Mouse (Mus musculus): ENCODE results near the gene Zfand3. TPM values are rescaled to one million over a fixed set of nuclear protein-coding genes. Genes with fewer than 3 reads are reported as not detected.

Zfand3 gene
- polyA plus RNA-seq, 1 experiment from 2014 or later: 116 TPM

DNA sequence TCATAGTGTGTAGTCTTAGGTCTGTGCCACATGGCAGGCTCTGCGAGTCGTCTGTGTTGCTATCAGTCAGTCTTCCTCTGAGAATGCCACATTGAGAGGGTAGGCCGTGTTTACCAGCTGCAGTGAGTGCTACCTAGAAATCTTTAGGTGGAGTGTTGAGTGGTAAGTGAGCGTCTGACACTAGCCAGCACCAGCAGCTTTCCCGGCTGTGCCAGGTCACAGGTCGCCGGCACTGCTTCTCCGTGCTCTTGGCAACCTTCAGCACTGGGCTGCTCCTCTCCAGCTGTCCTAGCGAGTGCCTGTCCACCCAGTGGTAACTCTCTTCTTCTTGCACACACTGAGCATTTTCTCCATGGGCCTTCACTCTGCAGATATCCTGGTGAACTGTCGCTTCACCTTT, 193.9 kb downstream of the Zfand3 start:
- 93% methylated on average over 10 of the region's 10 CpGs for whole genome bisulfite sequencing (ENCODE audit: missing documents)
- H3K79me2 ChIP-seq (ENCODE audit: inconsistent target): peaks cover 69% of the 10 kb centered on the region; the same call in 1 of the 2 replicates
- no peak overlapping the region for H3K27ac ChIP-seq
- H3K36me3 ChIP-seq (ENCODE audit: inconsistent target): peaks cover 2% of the 10 kb centered on the region; the same call in 1 of the 2 replicates
- no peak overlapping the region for H3K4me3 ChIP-seq (ENCODE audit: inconsistent target)

DNA sequence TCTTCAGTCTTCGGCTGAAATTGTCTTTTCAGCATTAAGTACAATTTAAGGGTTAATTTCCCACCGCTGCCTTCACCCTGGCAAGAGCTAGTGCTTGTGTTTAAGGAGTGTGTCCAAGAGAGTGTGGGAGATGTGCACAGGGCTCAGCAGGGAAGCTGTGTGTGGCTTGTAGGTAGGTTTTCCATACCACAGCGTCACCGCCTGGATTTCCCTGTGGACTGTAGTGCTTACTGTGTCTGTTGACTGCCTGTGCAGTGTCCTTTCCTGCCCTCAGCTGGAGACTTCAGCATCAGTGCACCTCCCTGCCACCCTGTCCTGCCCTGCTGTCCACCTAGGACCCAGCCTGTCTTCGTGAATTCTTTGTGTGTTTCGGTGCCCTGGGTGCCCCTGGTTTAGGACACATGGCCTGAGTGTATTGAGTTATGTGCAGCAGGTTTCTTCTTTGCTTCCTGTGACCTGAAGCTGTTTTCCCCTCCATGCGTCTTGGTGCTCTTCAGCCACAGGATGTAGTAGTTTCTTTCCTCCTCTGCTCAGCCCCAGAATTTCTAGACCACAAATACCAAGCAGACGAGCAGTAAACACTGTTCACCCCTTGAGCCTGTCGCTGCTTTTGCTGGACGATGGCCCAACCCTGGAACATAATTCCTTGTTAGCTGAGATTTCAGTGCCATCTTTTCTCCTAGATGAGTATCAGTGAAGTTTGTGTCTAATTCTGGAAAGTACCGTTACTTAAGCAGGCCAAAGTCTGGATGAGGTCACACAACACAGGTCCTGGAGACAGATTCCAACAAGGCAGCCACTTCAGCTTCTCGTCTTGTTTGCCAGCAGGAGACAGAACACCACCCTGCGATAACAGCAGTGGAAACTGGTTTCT, 195.1 kb downstream of the Zfand3 start:
- Histone ChIP-seq H3K4me3 (ENCODE audit: inconsistent target) (no peak overlapping the region), H3K36me3 (ENCODE audit: inconsistent target) (no peaks in the 10 kb centered on the region; the same call in 1 of the 2 replicates), H3K27ac (no peak overlapping the region), H3K79me2 (ENCODE audit: inconsistent target) (peaks cover 81% of the 10 kb centered on the region; the same call in 1 of the 2 replicates)
- WGBS (ENCODE audit: missing documents): 87% methylated on average over 13 of the region's 13 CpGs

DNA sequence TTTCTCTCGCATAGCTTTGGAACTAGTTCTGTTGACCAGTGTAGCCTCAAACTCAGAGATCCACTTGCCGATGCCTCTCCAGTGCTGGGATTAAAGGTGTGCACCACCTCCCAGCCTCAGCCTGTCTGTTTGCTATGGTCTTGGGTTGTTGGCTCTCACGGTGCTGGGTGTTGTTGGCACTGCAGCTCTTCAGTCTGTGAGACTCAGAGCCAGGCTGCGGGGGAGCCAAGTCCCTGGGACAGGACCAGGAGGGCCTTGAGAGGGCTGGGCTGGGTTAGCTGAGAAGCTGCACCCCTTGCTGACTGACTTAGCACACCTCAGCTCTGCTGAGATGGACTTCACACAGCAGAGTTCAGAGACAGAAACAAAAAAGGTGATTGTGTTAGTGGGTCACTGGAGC, 195.8 kb downstream of the Zfand3 start:
- Histone ChIP-seq H3K79me2 (ENCODE audit: inconsistent target) (peaks cover 83% of the 10 kb centered on the region; the same call in 1 of the 2 replicates), H3K4me3 (ENCODE audit: inconsistent target) (no peak overlapping the region), H3K36me3 (ENCODE audit: inconsistent target) (no peaks in the 10 kb centered on the region; the same call in 1 of the 2 replicates), H3K27ac (no peak overlapping the region)
- 92% methylated on average over 4 of the region's 4 CpGs for WGBS (ENCODE audit: missing documents)

DNA sequence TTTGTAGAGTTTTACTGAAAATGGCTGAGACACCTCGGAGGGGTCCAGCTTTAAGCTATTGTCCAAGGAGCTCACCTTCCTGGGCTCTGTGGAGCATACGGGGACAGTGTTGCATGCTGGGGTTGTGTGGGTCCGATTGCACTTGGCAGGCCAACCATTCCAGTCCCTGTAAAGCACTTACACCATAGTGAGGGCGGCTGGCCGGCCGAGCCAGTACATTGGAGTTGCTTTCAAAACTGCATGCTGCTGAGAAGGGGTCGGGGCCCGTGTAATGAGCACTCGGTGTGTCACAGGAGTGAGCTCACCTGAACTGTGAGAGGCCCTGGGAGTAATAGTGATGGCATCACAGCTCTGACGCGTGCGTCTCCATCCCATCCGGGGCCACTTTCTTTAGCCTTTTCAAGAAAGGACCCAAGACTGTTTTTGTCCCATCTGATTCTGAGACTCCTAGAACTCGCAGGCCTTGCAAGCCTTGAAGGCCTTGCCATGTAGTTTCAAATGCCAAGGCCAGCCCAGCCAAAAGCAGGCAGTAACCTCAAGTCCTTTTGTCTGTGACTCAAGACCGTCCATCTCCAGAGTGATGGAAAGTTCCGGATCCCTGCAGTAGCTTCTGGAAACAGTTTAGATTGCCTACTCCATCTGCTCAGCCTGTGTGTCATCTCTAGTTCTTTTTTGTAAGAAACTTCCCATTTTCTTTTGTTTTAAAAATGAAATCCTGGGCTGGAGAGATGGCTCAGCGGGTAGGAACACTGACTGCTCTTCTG, 200.7 kb downstream of the Zfand3 start:
- Histone ChIP-seq H3K4me3 (ENCODE audit: inconsistent target) (no peak overlapping the region), H3K36me3 (ENCODE audit: inconsistent target) (peaks cover 16% of the 10 kb centered on the region; the same call in 1 of the 2 replicates), H3K27ac (no peak overlapping the region), H3K79me2 (ENCODE audit: inconsistent target) (peaks cover 62% of the 10 kb centered on the region; the same call in 1 of the 2 replicates)
- WGBS (ENCODE audit: missing documents): 95% methylated on average over 17 of the region's 17 CpGs

DNA sequence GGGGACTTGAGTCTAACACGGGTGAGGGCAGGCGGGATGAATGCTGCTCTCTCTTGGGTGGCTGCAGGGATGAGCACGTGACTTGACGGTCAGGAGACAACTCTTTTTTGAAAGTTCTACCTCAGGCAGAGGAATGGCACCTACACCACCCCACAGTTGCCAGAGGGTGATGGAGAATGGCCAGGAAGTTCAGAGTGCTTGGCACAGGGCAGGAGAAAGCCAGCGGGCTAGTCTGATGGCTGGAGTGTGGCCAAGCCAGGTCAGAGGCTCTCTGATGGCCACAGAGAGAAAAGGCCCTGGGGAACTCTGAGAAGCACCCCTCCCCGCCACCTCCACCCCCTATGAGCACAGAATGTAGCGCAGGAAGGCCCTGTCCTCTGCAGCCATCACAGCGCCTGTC, 205.7 kb downstream of the Zfand3 start:
- Histone ChIP-seq H3K27ac (no peak overlapping the region), H3K4me3 (ENCODE audit: inconsistent target) (no peak overlapping the region), H3K36me3 (ENCODE audit: inconsistent target) (peaks cover 27% of the 10 kb centered on the region; the same call in 1 of the 2 replicates), H3K79me2 (ENCODE audit: inconsistent target) (peaks cover 12% of the 10 kb centered on the region; the same call in 1 of the 2 replicates)
- WGBS (ENCODE audit: missing documents): 96% methylated on average over 8 of the region's 8 CpGs

DNA sequence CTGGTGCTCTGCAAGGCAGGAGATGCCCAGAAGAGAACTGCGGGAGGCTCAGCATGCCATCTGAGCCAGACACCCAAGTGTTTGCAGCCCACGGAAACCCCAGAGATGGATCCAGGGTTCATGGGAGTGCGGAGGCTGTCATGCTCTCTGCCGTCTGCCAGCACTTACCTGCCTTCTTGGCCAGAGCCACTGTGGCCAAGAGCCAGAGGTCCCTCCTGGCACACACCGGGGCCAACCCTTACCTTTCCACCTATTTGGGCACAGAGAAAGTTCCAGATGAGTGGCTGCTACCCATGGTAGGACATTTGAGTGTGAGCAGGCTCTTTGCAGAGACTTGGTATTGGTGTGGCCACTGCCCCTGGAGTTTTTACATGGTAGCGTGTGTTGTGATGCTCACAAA, 206.4 kb downstream of the Zfand3 start:
- H3K36me3 ChIP-seq (ENCODE audit: inconsistent target): peaks cover 27% of the 10 kb centered on the region; the same call in 1 of the 2 replicates
- 95% methylated on average over 6 of the region's 6 CpGs for WGBS (ENCODE audit: missing documents)
- no peak overlapping the region for H3K4me3 ChIP-seq (ENCODE audit: inconsistent target)
- no peak overlapping the region for H3K27ac ChIP-seq
- peaks cover 5% of the 10 kb centered on the region; the same call in 1 of the 2 replicates for H3K79me2 ChIP-seq (ENCODE audit: inconsistent target)

DNA sequence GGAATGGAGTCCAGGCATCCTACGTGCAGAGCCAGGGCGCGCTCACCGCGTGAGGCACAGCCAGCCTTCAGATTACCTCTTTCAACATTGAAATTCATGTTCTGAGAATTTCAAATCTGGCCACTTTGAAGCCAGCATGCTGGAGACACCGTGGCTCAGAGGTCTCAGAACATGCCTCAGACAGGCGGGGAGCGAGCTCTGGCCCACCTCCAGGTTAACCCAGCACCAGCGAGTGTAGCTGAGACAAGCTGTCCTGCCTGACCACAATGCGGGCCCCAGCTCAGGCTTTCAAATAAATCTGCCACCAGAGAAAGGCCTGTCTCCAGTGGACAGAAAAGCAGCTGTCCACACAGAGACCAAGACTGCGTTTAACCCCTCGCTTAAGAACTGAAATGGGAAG, 208.1 kb downstream of the Zfand3 start:
- H3K4me3 ChIP-seq (ENCODE audit: inconsistent target): no peak overlapping the region
- 85% methylated on average over 12 of the region's 12 CpGs for WGBS (ENCODE audit: missing documents)
- peaks cover 27% of the 10 kb centered on the region; the same call in 1 of the 2 replicates for H3K36me3 ChIP-seq (ENCODE audit: inconsistent target)
- H3K79me2 ChIP-seq (ENCODE audit: inconsistent target): no peaks in the 10 kb centered on the region
- no peak overlapping the region for H3K27ac ChIP-seq

DNA sequence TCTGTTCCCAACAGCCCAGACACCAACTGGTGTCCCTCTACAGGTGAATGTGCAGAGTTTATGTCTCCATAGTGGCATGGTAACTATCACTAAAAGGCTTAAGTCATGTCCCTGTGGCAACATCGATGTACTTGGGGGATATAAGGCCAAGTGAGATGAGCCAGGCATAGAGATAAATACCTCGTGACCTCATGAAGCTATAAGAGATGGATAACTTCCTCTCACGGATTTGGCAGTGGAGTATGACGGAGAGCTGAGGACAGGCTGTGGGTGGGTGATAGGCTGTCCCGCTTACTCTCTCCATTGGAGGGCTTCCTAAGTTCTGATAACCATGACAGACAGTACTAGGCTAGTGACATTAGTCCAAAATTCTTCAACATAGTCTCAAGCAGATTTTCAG, 208.8 kb downstream of the Zfand3 start:
- Histone ChIP-seq H3K36me3 (ENCODE audit: inconsistent target) (peaks cover 22% of the 10 kb centered on the region; the same call in 1 of the 2 replicates), H3K27ac (no peak overlapping the region), H3K4me3 (ENCODE audit: inconsistent target) (no peak overlapping the region), H3K79me2 (ENCODE audit: inconsistent target) (no peaks in the 10 kb centered on the region)
- 95% methylated on average over 5 of the region's 5 CpGs for WGBS (ENCODE audit: missing documents)

DNA sequence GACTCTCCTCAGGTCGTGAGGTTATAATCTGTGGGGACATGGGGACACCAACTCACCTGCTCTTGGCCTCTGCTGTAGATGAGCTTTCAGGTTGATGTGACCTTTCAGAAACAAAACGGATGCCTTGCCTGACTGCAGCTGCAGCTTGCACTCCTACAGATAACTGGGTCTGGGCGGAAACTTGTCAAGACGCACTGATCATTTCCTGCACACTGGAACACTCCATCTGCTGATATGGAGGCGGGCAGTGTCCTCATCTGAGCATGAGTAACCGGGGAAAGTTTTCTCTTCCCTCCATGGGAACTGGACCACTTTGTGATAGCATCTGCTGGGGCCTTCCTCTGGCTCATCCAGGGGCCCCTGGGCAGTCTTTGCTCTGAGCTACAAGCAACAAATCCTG, 209.9 kb downstream of the Zfand3 start:
- no peaks in the 10 kb centered on the region for H3K79me2 ChIP-seq (ENCODE audit: inconsistent target)
- H3K4me3 ChIP-seq (ENCODE audit: inconsistent target): no peak overlapping the region
- H3K27ac ChIP-seq: no peak overlapping the region
- peaks cover 16% of the 10 kb centered on the region; the same call in 1 of the 2 replicates for H3K36me3 ChIP-seq (ENCODE audit: inconsistent target)
- 93% methylated on average over 6 of the region's 6 CpGs for WGBS (ENCODE audit: missing documents)

DNA sequence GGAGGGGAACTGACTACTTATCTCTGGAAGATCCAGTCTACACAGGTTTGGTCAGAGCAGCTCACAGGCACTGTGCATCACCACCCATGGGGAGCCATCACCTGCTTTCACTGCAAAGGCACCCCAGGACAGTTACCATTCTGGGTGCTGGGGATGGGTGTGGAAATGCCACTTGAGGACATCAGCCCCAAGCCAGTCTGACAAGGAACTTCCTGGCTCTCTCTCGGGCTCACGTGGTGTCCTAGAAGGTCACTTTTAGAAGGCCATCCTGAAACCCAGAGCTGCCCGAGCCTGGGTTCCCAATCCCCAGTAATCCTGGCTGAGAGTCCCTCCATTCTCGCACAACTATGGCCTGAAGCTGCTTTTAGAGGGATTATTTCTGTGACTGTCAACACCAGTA, 211.2 kb downstream of the Zfand3 start:
- Histone ChIP-seq H3K4me3 (ENCODE audit: inconsistent target) (no peak overlapping the region), H3K27ac (no peak overlapping the region), H3K79me2 (ENCODE audit: inconsistent target) (no peaks in the 10 kb centered on the region), H3K36me3 (ENCODE audit: inconsistent target) (peaks cover 7% of the 10 kb centered on the region; the same call in 1 of the 2 replicates)
- WGBS (ENCODE audit: missing documents): 80% methylated on average over 4 of the region's 4 CpGs

DNA sequence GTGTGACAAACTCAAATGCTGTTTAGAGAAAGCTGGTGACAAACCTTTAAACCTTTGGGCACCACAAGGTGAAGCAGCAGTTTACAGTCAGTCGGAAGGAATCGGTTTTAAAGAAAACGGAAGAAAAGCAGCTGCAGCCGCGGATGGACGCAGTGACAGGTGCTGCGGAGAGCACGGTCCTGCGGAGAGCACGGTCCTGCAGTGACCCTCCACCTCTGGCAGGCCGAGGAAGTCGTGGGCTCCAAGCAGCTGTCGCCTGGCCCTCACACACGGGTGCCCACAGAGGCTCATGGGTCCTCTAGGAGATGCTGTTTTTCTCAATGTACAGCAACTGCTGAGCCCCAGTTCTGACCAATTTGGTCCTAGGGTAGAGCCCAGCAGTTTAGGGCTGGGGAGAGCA, 217.1 kb downstream of the Zfand3 start:
- Histone ChIP-seq H3K4me3 (ENCODE audit: inconsistent target) (no peak overlapping the region), H3K79me2 (ENCODE audit: inconsistent target) (no peaks in the 10 kb centered on the region), H3K27ac (no peak overlapping the region), H3K36me3 (ENCODE audit: inconsistent target) (no peaks in the 10 kb centered on the region; the same call in 1 of the 2 replicates)
- 91% methylated on average over 14 of the region's 14 CpGs for WGBS (ENCODE audit: missing documents)

DNA sequence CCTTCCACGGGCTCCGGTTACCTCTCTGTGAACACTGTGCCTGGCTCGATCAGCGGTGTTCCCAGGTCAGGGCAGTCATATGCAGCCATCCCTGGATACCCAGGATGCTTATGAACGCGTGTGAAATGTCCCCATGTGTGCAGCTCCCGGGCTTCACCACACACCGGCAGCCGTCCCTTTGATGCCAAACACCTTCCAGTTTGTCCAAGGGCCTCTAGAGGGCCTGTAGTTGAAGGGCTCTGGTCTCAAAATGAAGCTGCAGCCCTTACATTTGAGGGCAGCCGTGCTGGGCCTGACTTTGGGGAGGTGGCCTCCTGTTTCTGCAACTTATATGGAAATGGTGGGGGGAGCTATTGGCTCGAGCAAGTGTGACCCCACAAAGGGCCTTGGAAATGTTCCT, 217.8 kb downstream of the Zfand3 start:
- H3K27ac ChIP-seq: no peak overlapping the region
- 94% methylated on average over 11 of the region's 11 CpGs for WGBS (ENCODE audit: missing documents)
- H3K36me3 ChIP-seq (ENCODE audit: inconsistent target): no peaks in the 10 kb centered on the region; the same call in 1 of the 2 replicates
- H3K4me3 ChIP-seq (ENCODE audit: inconsistent target): no peak overlapping the region
- no peaks in the 10 kb centered on the region for H3K79me2 ChIP-seq (ENCODE audit: inconsistent target)

DNA sequence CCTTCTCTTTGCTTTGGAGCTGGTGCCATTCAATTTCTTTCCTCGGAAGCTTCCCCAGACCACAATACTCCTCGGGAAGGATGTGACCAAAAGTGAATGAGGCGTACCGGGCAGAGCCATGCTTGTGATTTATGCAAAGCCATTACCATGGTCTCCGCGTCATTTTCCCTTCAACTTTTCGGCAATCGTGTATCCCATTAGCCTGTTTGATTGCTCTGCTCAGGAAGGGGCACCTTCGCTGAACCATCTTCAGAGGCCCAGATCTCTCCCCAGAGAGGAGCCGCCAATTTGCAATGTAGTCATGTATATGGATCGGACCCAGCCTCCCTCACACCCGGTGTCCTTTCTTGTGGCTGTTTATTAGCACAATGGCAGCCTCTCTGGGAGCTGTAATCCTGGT, 218.3 kb downstream of the Zfand3 start:
- H3K79me2 ChIP-seq (ENCODE audit: inconsistent target): no peaks in the 10 kb centered on the region
- no peak overlapping the region for H3K4me3 ChIP-seq (ENCODE audit: inconsistent target)
- H3K36me3 ChIP-seq (ENCODE audit: inconsistent target): no peaks in the 10 kb centered on the region; the same call in 1 of the 2 replicates
- WGBS (ENCODE audit: missing documents): 96% methylated on average over 12 of the region's 12 CpGs
- H3K27ac ChIP-seq: no peak overlapping the region

DNA sequence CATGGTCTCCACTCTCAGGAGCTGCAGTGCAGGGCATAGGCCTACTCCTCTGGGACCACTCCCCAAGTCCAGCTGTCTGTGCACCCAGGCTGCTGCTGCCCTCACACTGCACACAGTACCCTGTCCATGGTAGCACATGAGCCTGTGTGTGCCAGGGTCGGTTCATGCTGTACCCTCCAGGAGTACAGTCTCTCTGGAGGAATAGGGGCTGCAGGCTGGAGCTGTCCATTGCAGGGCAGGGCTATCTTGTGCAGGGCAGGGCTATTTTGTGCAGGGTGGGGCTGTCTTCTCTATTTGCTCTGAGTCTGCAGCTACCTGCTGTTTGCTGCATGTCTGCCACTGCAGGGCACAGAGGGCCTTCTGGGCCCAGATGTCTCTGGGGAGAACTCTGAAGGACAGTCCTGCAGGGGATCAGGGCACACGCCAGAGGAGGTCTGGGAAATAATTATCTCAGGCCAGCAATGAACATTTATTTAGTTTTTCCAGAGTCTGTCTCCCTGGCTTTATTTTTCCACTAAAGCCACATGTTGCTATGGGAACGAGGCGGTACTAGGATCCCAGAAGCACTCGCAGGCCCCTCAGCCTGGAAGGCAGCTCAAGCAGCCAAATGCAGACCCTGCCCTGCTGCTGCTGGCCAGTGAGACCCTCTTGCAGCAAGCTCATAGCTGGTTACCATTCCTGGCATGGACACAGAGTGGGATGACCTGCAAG, 220.7 kb downstream of the Zfand3 start:
- Histone ChIP-seq H3K27ac (no peak overlapping the region), H3K36me3 (ENCODE audit: inconsistent target) (no peaks in the 10 kb centered on the region; the same call in 1 of the 2 replicates), H3K4me3 (ENCODE audit: inconsistent target) (no peak overlapping the region), H3K79me2 (ENCODE audit: inconsistent target) (no peaks in the 10 kb centered on the region)
- 97% methylated on average over 5 of the region's 5 CpGs for WGBS (ENCODE audit: missing documents)

All from macrophage (primary cell).